8 mouse cellular contexts compared by ENCODE assay signal in genomic region chr12:4476832-4477671, GRCm38 (mm10). TPM values are rescaled to one million over a fixed set of nuclear protein-coding genes. Genes with fewer than 3 reads are reported as not detected.
DNase-seq lines count a peak whose midpoint lies in the region; ATAC-seq lines count a peak whose summit lies in the region.

Ncoa1 (minus strand) TSS chr12:4477182.

- WGBS in embryonic facial prominence, embryonic 14.5 days = 0% methylated on average over 11 of the region's 98 CpGs

- H3K36me3 ChIP-seq in embryonic facial prominence, embryonic 14.5 days (ENCODE audit: control insufficient read depth, insufficient read depth, low read length) = no peaks in the 10 kb centered on the region

- H3K9me3 ChIP-seq in embryonic facial prominence, embryonic 14.5 days (ENCODE audit: control insufficient read depth, low read length) = no peaks in the 10 kb centered on the region

- peak within 1 kb of the TSS; percentile 88 for H3K4me3 ChIP-seq in embryonic facial prominence, embryonic 14.5 days (ENCODE audit: low read depth, low read length)

- peak; percentile 74 for ATAC-seq in embryonic facial prominence, embryonic 14.5 days (ENCODE audit: low read depth)

- peaks cover 11% of the 10 kb centered on the region for H3K4me1 ChIP-seq in embryonic facial prominence, embryonic 14.5 days (ENCODE audit: control insufficient read depth, insufficient read depth, low read length)

- DNase-seq in 3T3-L1 (ENCODE audit: low read depth, low spot score) = peak; percentile 53
- DNase-seq in adrenal gland, postnatal 36 days = peak; percentile 82 to 89
- DNase-seq in embryonic facial prominence, embryonic 14.5 days (ENCODE audit: low spot score) = peak; percentile 70
- peak; percentile 38 for DNase-seq in heart, adult 8-10 months (ENCODE audit: low spot score)
- DNase-seq in kidney, adult 9 months = peak; percentile 70
- peak; percentile 83 for DNase-seq in liver
- DNase-seq in monocyte, adult 2 months (ENCODE audit: low read depth in 1 of 2, low spot score in 2 of 2) = peak; percentile 20 to 52
- peak; percentile 48 to 64 for DNase-seq in spleen, postnatal 14 days (ENCODE audit: low spot score in 2 of 2)

- peak within 1 kb of the TSS; percentile 90 for H3K4me2 ChIP-seq in embryonic facial prominence, embryonic 14.5 days (ENCODE audit: low read depth, low read length)

- no peaks in the 10 kb centered on the region for H3K27me3 ChIP-seq in embryonic facial prominence, embryonic 14.5 days (replicated peaks; ENCODE audit: control insufficient read depth, insufficient read depth, low read length)

- peak within 1 kb of the TSS; percentile 90 for H3K27ac ChIP-seq in embryonic facial prominence, embryonic 14.5 days (replicated peaks; ENCODE audit: low read depth, low read length)

- peak within 1 kb of the TSS; percentile 84 for H3K9ac ChIP-seq in embryonic facial prominence, embryonic 14.5 days (ENCODE audit: low read depth, low read length)

RNA-seq across cellular contexts. Expression of gene Ncoa1, which starts in this region (rescaled TPM):
- 10 to 100 TPM; 36.6 to 36.8 TPM for total RNA-seq in adrenal gland, postnatal 36 days (2021)
- 20.7 and 21.0 TPM in 2 replicates for polyA plus RNA-seq in embryonic facial prominence, embryonic 14.5 days (2014; fragmentation: Nextera tagmentation; extraction: Ambion mirVana)
- total RNA-seq in heart, adult 8-10 months (2022) = 10 to 100 TPM; 28.7 to 31.0 (median 29.4) TPM

Comparison
In these comparisons a context has a peak if more than half of its experiments do, and no peak if none do; other contexts are left out.
1. Peak in every context shown above with its lines: DNase-seq, ATAC-seq, H3K4me3 ChIP-seq and H3K27ac ChIP-seq.